Mouse (Mus musculus) heart, embryonic 16.5 days (tissue): ENCODE measurements around the gene Ambra1. TPM values are rescaled to one million over a fixed set of nuclear protein-coding genes. Genes with fewer than 3 reads are reported as not detected.
A peak's percentile ranks its signal among the peaks of the same experiment; 100 is the strongest.

Experiments
- ATAC-seq: fragments of 200-750 bp; cut with Nextera tagmentation; replicated peaks from 2 replicates; pipeline ENCODE4 v1.8.0; 2017; ENCODE audit warnings: moderate number of reproducible peaks; ENCODE audit not compliant: insufficient read depth, low FRiP score; ENCODE audit errors: extremely low read depth
- H3K27ac ChIP-seq: fragments of 300-500 bp; sonication (generic); 2 replicates; pipeline ENCODE4 v1.5.1; 2014; ENCODE audit warnings: mild to moderate bottlenecking, low read length, control low read depth, moderate library complexity
- H3K27me3 ChIP-seq: fragments of 300-500 bp; sonication (generic); 2 replicates; pipeline ENCODE4 v1.6.1; 2014; ENCODE audit warnings: low read length, mixed read lengths; ENCODE audit not compliant: control insufficient read depth, insufficient read depth
- H3K36me3 ChIP-seq: fragments of 300-500 bp; sonication (generic); 2 replicates; pipeline ENCODE4 v1.6.1; 2014; ENCODE audit not compliant: control insufficient read depth, insufficient read depth
- H3K4me1 ChIP-seq: fragments of 300-500 bp; sonication (generic); 2 replicates; pipeline ENCODE4 v1.6.1; 2014; ENCODE audit warnings: low read length, mixed read lengths; ENCODE audit not compliant: control insufficient read depth, insufficient read depth
- H3K4me2 ChIP-seq: fragments of 300-500 bp; sonication (generic); 2 replicates; pipeline ENCODE4 v1.6.1; 2014; ENCODE audit warnings: low read depth, mild to moderate bottlenecking, control low read depth, low read length
- H3K4me3 ChIP-seq: fragments of 300-500 bp; sonication (generic); 2 replicates; pipeline ENCODE4 v1.5.1; 2014; ENCODE audit warnings: mild to moderate bottlenecking, control low read depth, low read length
- H3K9ac ChIP-seq: fragments of 300-500 bp; sonication (generic); 2 replicates; pipeline ENCODE4 v1.6.1; 2014; ENCODE audit warnings: low read length, control low read depth
- H3K9me3 ChIP-seq: fragments of 300-500 bp; sonication (generic); replicated peaks from 2 replicates; pipeline ENCODE4 v1.6.1; 2016; ENCODE audit warnings: low read length; ENCODE audit not compliant: control insufficient read depth
- WGBS: fragments of 180-500 bp; shearing (Covaris S2); extraction: QIAGEN DNeasy Blood & Tissue Kit; methylation state at CpG from one replicate; pipeline ENCODE4 v1.1.7; 2014; 5-methylcytosine and 5-hydroxymethylcytosine counted together
- polyA plus RNA-seq: library from polyadenylated mRNA; unstranded; fragments of >200 nt; fragmentation: Nextera tagmentation; extraction: Ambion mirVana; gene quantifications from 2 replicates; pipeline ENCODE4 v1.2.1, GENCODE M21; 2015

Gene Ambra1
- polyA plus RNA-seq, 1 experiment from 2014 or later = 11.3 TPM

GRCm38 (mm10) chr2:91953825-91954224 is 223.9 kb downstream of the Ambra1 start:
- no peaks in the 10 kb centered on the region for H3K36me3 ChIP-seq
- 9% methylated on average over 5 of the region's 5 CpGs for WGBS
- peak overlapping the region; percentile 30 for H3K9ac ChIP-seq
- H3K4me2 ChIP-seq = peak overlapping the region; percentile 7
- ATAC-seq = peak; percentile 29
- H3K9me3 ChIP-seq = no peaks in the 10 kb centered on the region
- peaks cover 74% of the 10 kb centered on the region for H3K4me1 ChIP-seq
- H3K27me3 ChIP-seq = no peaks in the 10 kb centered on the region
- H3K27ac ChIP-seq = peak overlapping the region; percentile 87
- no peak overlapping the region for H3K4me3 ChIP-seq

DNA sequence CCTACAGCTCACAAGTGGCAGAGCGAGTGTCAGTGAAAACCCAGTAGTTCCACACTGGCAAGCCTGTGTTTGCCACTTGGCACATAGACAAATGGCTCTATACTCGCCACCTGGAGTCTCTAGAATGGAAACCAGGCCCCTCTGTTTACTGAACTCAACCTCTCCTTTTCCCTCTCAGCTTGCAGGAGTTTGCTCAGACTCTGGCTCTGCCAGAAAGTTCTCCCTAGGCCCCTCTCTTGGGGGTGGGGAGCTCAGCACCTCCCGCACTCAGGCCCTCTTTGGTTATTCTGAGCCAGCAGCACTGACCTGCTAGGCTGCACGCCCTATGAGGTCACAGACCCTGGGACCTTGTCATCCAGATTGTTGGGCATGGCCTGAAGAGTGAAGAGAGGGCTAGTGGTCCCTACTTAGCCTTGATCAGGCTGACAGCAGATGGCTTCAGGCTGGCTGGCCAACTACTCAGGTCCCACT is 225.2 kb downstream of the Ambra1 start:
- Histone ChIP-seq H3K27ac (peak overlapping the region; percentile 55; the same call in 1 of the 2 replicates), H3K4me1 (peaks cover 73% of the 10 kb centered on the region), H3K4me3 (no peak overlapping the region), H3K27me3 (no peaks in the 10 kb centered on the region), H3K4me2 (no peak overlapping the region), H3K9me3 (no peaks in the 10 kb centered on the region), H3K36me3 (no peaks in the 10 kb centered on the region), H3K9ac (no peak overlapping the region)
- 71% methylated on average over 4 of the region's 4 CpGs for WGBS
- no peak for ATAC-seq

- no peak overlapping the region for H3K4me2 ChIP-seq
- 82% methylated on average over 6 of the region's 6 CpGs for WGBS
- H3K9me3 ChIP-seq = no peaks in the 10 kb centered on the region
- H3K4me1 ChIP-seq = peaks cover 71% of the 10 kb centered on the region
- ATAC-seq = no peak
- H3K27me3 ChIP-seq = no peaks in the 10 kb centered on the region
- no peaks in the 10 kb centered on the region for H3K36me3 ChIP-seq
- no peak overlapping the region for H3K4me3 ChIP-seq
- peak overlapping the region; percentile 20 for H3K9ac ChIP-seq
- H3K27ac ChIP-seq = no peak overlapping the region; the same call in 1 of the 2 replicates
Measured at GRCm38 (mm10) chr2:91955875-91956274, 225.9 kb downstream of the Ambra1 start.

- Histone ChIP-seq H3K4me1 (peaks cover 76% of the 10 kb centered on the region), H3K36me3 (no peaks in the 10 kb centered on the region), H3K9me3 (no peaks in the 10 kb centered on the region), H3K27ac (peak overlapping the region; percentile 81), H3K27me3 (no peaks in the 10 kb centered on the region), H3K4me3 (0 out of 2 replicates have a peak overlapping the region, but pooled peaks have one; percentile 4), H3K4me2 (peak overlapping the region; percentile 40), H3K9ac (peak overlapping the region; percentile 43; the same call in 1 of the 2 replicates)
- peak; percentile 81 for ATAC-seq
- WGBS = 10% methylated on average over 4 of the region's 4 CpGs
Measured at GRCm38 (mm10) chr2:91957096-91957495, 227.2 kb downstream of the Ambra1 start.

GRCm38 (mm10) chr2:91958049-91958448 is 228.1 kb downstream of the Ambra1 start:
- Histone ChIP-seq H3K4me3 (no peak overlapping the region), H3K4me1 (peaks cover 83% of the 10 kb centered on the region), H3K9me3 (no peaks in the 10 kb centered on the region), H3K27ac (peak overlapping the region; percentile 81), H3K4me2 (no peak overlapping the region), H3K27me3 (no peaks in the 10 kb centered on the region), H3K36me3 (no peaks in the 10 kb centered on the region), H3K9ac (peak overlapping the region; percentile 38; the same call in 1 of the 2 replicates)
- WGBS = 69% methylated on average over 8 of the region's 8 CpGs
- ATAC-seq = no peak

DNA sequence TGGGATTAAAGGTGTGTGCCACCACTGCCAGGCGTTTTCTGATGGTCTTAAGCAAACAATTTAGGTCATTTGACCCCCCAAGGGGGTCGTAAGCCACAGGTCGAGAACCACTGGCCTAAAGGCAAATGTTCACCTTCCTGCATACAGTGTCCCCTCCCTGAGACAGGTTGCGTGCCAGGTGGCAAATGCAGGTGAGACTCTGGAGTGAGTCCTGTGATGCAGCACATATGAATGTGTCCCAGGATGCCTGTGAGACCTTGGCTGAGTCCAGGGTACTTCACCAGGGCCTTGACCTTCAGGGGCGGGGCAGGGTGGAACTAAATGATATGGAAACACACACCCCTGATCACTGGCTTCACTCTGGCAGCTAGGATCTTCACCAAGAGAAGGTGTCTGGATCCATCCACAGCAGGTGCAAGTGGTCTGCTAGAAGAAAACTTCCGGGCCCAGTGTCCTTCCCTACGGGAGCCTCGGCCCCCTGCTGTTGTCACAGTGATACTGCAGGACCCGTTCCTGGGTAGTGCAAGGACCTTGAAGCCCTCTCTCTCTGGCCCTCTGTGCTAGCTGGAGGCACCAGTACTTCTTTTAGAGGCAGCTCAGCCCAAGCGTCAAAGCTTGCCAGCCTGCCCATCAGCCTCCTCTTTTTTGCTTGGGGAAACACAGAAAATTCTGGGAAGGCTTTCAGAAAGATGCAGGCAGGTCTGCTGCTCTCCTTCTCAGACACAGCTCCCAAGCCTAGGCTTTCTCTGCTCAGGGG is 228.9 kb downstream of the Ambra1 start:
- WGBS = 42% methylated on average over 10 of the region's 10 CpGs
- H3K27ac ChIP-seq = 0 out of 2 replicates have a peak overlapping the region, but pooled peaks have one; percentile 44
- H3K36me3 ChIP-seq = no peaks in the 10 kb centered on the region

GRCm38 (mm10) chr2:91959544-91960410 is 229.8 kb downstream of the Ambra1 start:
- H3K9ac ChIP-seq = peak overlapping the region; percentile 8; the same call in 1 of the 2 replicates
- WGBS = 78% methylated on average over 11 of the region's 11 CpGs

More for the DNA sequence above, 228.9 kb downstream of the Ambra1 start:
- H3K4me1 ChIP-seq = peaks cover 76% of the 10 kb centered on the region
- peak overlapping the region; percentile 23; the same call in 1 of the 2 replicates for H3K9ac ChIP-seq
- no peak overlapping the region for H3K4me3 ChIP-seq
- ATAC-seq = no peak
- H3K4me2 ChIP-seq = no peak overlapping the region
- H3K27me3 ChIP-seq = no peaks in the 10 kb centered on the region
- no peaks in the 10 kb centered on the region for H3K9me3 ChIP-seq

DNA sequence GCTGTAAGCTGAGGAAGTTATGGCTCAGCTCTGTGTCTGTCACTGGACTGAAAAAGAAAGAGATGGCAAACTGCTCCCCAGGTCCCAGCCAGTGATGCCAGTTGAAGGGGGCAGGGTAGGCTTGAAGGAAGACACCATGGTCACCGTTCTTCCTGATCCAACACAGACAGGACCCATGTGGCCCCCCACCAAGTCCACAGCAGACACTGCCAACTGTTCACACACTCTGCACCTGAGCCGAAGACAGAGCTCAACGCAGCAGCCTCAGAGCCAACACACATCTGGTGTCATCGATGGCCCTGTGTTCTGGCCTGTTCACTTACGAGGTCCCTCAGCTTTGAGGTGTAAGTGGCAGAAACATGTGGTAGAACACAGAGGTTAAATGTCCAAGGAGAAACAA is 230.5 kb downstream of the Ambra1 start:
- no peak for ATAC-seq
- H3K27ac ChIP-seq = no peak overlapping the region
- WGBS = 93% methylated on average over 5 of the region's 5 CpGs
- no peak overlapping the region for H3K9ac ChIP-seq
- peaks cover 68% of the 10 kb centered on the region for H3K4me1 ChIP-seq
- no peak overlapping the region for H3K4me3 ChIP-seq
- H3K9me3 ChIP-seq = no peaks in the 10 kb centered on the region
- no peaks in the 10 kb centered on the region for H3K27me3 ChIP-seq
- no peaks in the 10 kb centered on the region for H3K36me3 ChIP-seq
- no peak overlapping the region for H3K4me2 ChIP-seq

More at GRCm38 (mm10) chr2:91959544-91960410, 229.8 kb downstream of the Ambra1 start:
- Histone ChIP-seq H3K27me3 (no peaks in the 10 kb centered on the region), H3K9me3 (no peaks in the 10 kb centered on the region), H3K4me1 (peaks cover 73% of the 10 kb centered on the region), H3K4me2 (no peak overlapping the region), H3K27ac (no peak overlapping the region), H3K4me3 (no peak overlapping the region), H3K36me3 (no peaks in the 10 kb centered on the region)
- no peak for ATAC-seq
